Mouse (Mus musculus) MEL (cell line): ENCODE results near the gene Pdlim4. TPM values are rescaled to one million over a fixed set of nuclear protein-coding genes. Genes with fewer than 3 reads are reported as not detected.

Experiments used
- DNase-seq: peaks from one replicate; pipeline ENCODE4 v3.0.0; 2011; ENCODE audit warnings: low read depth, low spot score
- H3K27ac ChIP-seq: 2 replicates; pipeline ENCODE4 v1.5.1; 2012; ENCODE audit warnings: low read depth, mild to moderate bottlenecking, control low read depth, low read length, moderate library complexity; ENCODE audit not compliant: control insufficient read depth
- H3K27me3 ChIP-seq, 2 experiments: fragments of 150-350 bp in 1 of 2; sonication (generic) in 1 of 2; 2 replicates each; pipeline ENCODE4 v1.6.1; 2012; ENCODE audit warnings: low read length in 2 of 2, mild to moderate bottlenecking in 2 of 2, improper control_type of control experiment in 1 of 2, moderate library complexity in 1 of 2; ENCODE audit not compliant: insufficient read depth in 2 of 2, control insufficient read depth in 1 of 2
- H3K36me3 ChIP-seq, 2 experiments: 2 replicates each; pipeline ENCODE4 v1.6.1; 2012 to 2014; ENCODE audit warnings: low read length in 2 of 2, improper control_type of control experiment in 1 of 2, inconsistent platforms in 1 of 2, mild to moderate bottlenecking in 1 of 2; ENCODE audit not compliant: insufficient read depth in 2 of 2, control insufficient read depth in 1 of 2
- H3K4me1 ChIP-seq, 2 experiments: fragments of 150-350 bp in 1 of 2; sonication (generic) in 1 of 2; 2 replicates each; pipeline ENCODE4 v1.6.1; 2012; ENCODE audit warnings: low read length in 2 of 2, improper control_type of control experiment in 1 of 2, mild to moderate bottlenecking in 1 of 2; ENCODE audit not compliant: insufficient read depth in 2 of 2, control insufficient read depth in 1 of 2
- H3K4me3 ChIP-seq, 2 experiments: fragments of 150-350 bp in 1 of 2; sonication (generic) in 1 of 2; 2 replicates each; pipeline ENCODE4 v1.5.1; 2012; ENCODE audit warnings: low read depth in 2 of 2, low read length in 2 of 2, mild to moderate bottlenecking in 2 of 2, moderate library complexity in 2 of 2, control low read depth in 1 of 2, improper control_type of control experiment in 1 of 2; ENCODE audit not compliant: control insufficient read depth in 1 of 2, insufficient read depth in 1 of 2
- H3K79me2 ChIP-seq: 2 replicates; pipeline ENCODE4 v1.6.1; 2012; ENCODE audit warnings: mild to moderate bottlenecking, low read length, moderate library complexity; ENCODE audit not compliant: control insufficient read depth, poor library complexity, insufficient read depth
- H3K9ac ChIP-seq: 2 replicates; pipeline ENCODE4 v1.6.1; 2012; ENCODE audit warnings: low read depth, mild to moderate bottlenecking, control low read depth, low read length, moderate library complexity; ENCODE audit not compliant: control insufficient read depth, poor library complexity, severe bottlenecking
- H3K9me3 ChIP-seq: fragments of 150-350 bp; sonication (generic); replicated peaks from 2 replicates; pipeline ENCODE4 v1.6.1; 2012; ENCODE audit warnings: mild to moderate bottlenecking, low read length, improper control_type of control experiment, moderate library complexity; ENCODE audit not compliant: insufficient read depth
- BHLHE40 ChIP-seq: IDR thresholded peaks from 2 replicates; pipeline ENCODE4 v1.6.1; 2012; ENCODE audit warnings: low read depth, mild to moderate bottlenecking, inconsistent platforms, low read length, improper control_type of control experiment, borderline replicate concordance
- CHD1 ChIP-seq: IDR thresholded peaks from 2 replicates; pipeline ENCODE4 v1.6.1; 2012; ENCODE audit warnings: low read depth, mild to moderate bottlenecking, inconsistent platforms, low read length, improper control_type of control experiment
- CTCF ChIP-seq, 3 experiments: IDR thresholded peaks in 2 of 3; conservative IDR thresholded peaks in 1 of 3; 2 replicates each; pipeline ENCODE4 v1.5.1; 2011 to 2012; ENCODE audit warnings: low read length in 3 of 3, low read depth in 2 of 3, mild to moderate bottlenecking in 2 of 3, improper control_type of control experiment in 1 of 3, inconsistent platforms in 1 of 3, mixed read lengths in 1 of 3, moderate library complexity in 1 of 3; ENCODE audit not compliant: control insufficient read depth in 1 of 3, insufficient read depth in 1 of 3, poor library complexity in 1 of 3, severe bottlenecking in 1 of 3
- E2F4 ChIP-seq: IDR thresholded peaks from 2 replicates; pipeline ENCODE4 v1.6.1; 2011; ENCODE audit warnings: low read depth, low read length, improper control_type of control experiment, borderline replicate concordance
- ELF1 ChIP-seq: IDR thresholded peaks from 2 replicates; pipeline ENCODE4 v1.6.1; 2014; ENCODE audit warnings: low read depth, mild to moderate bottlenecking, inconsistent platforms, low read length, improper control_type of control experiment, moderate library complexity
- MYB ChIP-seq: IDR thresholded peaks from 2 replicates; pipeline ENCODE4 v1.6.1; 2011; ENCODE audit warnings: mild to moderate bottlenecking, low read depth, low read length, improper control_type of control experiment
- MYC ChIP-seq: IDR thresholded peaks from 2 replicates; pipeline ENCODE4 v1.6.1; 2011; ENCODE audit warnings: low read depth, mild to moderate bottlenecking, low read length, improper control_type of control experiment, moderate library complexity
- NRF1 ChIP-seq: IDR thresholded peaks from 2 replicates; pipeline ENCODE4 v1.6.1; 2014; ENCODE audit warnings: low read depth, mild to moderate bottlenecking, inconsistent platforms, low read length, improper control_type of control experiment, moderate library complexity; ENCODE audit not compliant: poor library complexity, insufficient read depth, severe bottlenecking
- POLR2A ChIP-seq, 2 experiments: IDR thresholded peaks; 2 replicates each; pipeline ENCODE4 v1.6.1; 2011 to 2012; ENCODE audit warnings: low read length in 2 of 2, mild to moderate bottlenecking in 2 of 2, control low read depth in 1 of 2, improper control_type of control experiment in 1 of 2, low read depth in 1 of 2, moderate library complexity in 1 of 2; ENCODE audit not compliant: control insufficient read depth in 1 of 2, insufficient read depth in 1 of 2, poor library complexity in 1 of 2
- POLR2AphosphoS2 ChIP-seq: IDR thresholded peaks from 2 replicates; pipeline ENCODE4 v1.6.1; 2011; ENCODE audit warnings: low read length, improper control_type of control experiment
- RAD21 ChIP-seq: IDR thresholded peaks from 2 replicates; pipeline ENCODE4 v1.6.1; 2011; ENCODE audit warnings: mild to moderate bottlenecking, low read depth, low read length, improper control_type of control experiment
- RCOR1 ChIP-seq: IDR thresholded peaks from 2 replicates; pipeline ENCODE4 v1.6.1; 2012; ENCODE audit warnings: low read depth, mild to moderate bottlenecking, inconsistent platforms, low read length, improper control_type of control experiment
- SMC3 ChIP-seq: IDR thresholded peaks from 2 replicates; pipeline ENCODE4 v1.6.1; 2011; ENCODE audit warnings: low read depth, low read length, improper control_type of control experiment
- UBTF ChIP-seq: IDR thresholded peaks from 2 replicates; pipeline ENCODE4 v1.6.1; 2012; ENCODE audit warnings: low read depth, mild to moderate bottlenecking, inconsistent platforms, low read length, improper control_type of control experiment, moderate library complexity, borderline replicate concordance; ENCODE audit not compliant: insufficient read depth
- ZC3H11A ChIP-seq: IDR thresholded peaks from 2 replicates; pipeline ENCODE4 v1.6.1; 2012; ENCODE audit warnings: low read depth, mild to moderate bottlenecking, inconsistent platforms, low read length, improper control_type of control experiment
- ZKSCAN1 ChIP-seq: IDR thresholded peaks from 2 replicates; pipeline ENCODE4 v1.6.1; 2012; ENCODE audit warnings: low read depth, mild to moderate bottlenecking, inconsistent platforms, low read length, improper control_type of control experiment, moderate library complexity
- ZNF384 ChIP-seq: IDR thresholded peaks from 2 replicates; pipeline ENCODE4 v1.6.1; 2012; ENCODE audit warnings: low read depth, mild to moderate bottlenecking, inconsistent platforms, low read length, improper control_type of control experiment
- polyA plus RNA-seq, 2 experiments: library from polyadenylated mRNA; stranded (reverse) in 1 of 2; unstranded in 1 of 2; fragments of >175 nt in 1 of 2; fragments of >200 nt in 1 of 2; gene quantifications; 2 replicates each; pipeline versions ENCODE4 v1.2.1 to v1.2.4; 2012; ENCODE audit warnings: low replicate concordance in 2 of 2, low read depth in 1 of 2; ENCODE audit not compliant: insufficient read length in 2 of 2, insufficient read depth in 1 of 2, missing spikeins in 1 of 2
- total RNA-seq: library from RNA; depleted of rRNA; stranded (reverse); fragments of 300-350 nt; gene quantifications from 2 replicates; pipeline ENCODE4 v1.2.3, GENCODE M21; 2012

Pdlim4 gene
- total and polyA plus RNA-seq, 3 experiments: 0.70 TPM; not detected in 2

- H3K27ac ChIP-seq: no peak overlapping the region
- no peak overlapping the region for H3K4me3 ChIP-seq
- no peaks in the 10 kb centered on the region for H3K9me3 ChIP-seq
- H3K4me1 ChIP-seq: no peaks in the 10 kb centered on the region; a peak in 1 of 4 replicates
- DNase-seq: no peak
- no peaks in the 10 kb centered on the region for H3K27me3 ChIP-seq
- TF ChIP-seq POLR2AphosphoS2 (no peak), RAD21 (no peak), CHD1 (no peak), MYB (no peak), POLR2A (IDR thresholded peaks at IDR 0.05; ENCODE audit: control insufficient read depth in 1 of 2, insufficient read depth in 1 of 2, low read depth in 1 of 2, low read length in 2 of 2, poor library complexity in 1 of 2) (no peak), MYC (no peak), BHLHE40 (no peak), ZNF384 (no peak), UBTF (no peak)
- H3K79me2 ChIP-seq: no peaks in the 10 kb centered on the region
- no peaks in the 10 kb centered on the region; a peak in 2 of 4 replicates for H3K36me3 ChIP-seq
- no peak overlapping the region for H3K9ac ChIP-seq
Observed at GRCm38 (mm10) chr11:54057428-54057827, 11.4 kb downstream of the Pdlim4 start.

- Histone ChIP-seq H3K4me3 (no peak overlapping the region), H3K9me3 (no peaks in the 10 kb centered on the region), H3K79me2 (no peaks in the 10 kb centered on the region)
- peak in 1 of 3 experiments; percentile 14; a peak in 1 of 6 replicates for TF ChIP-seq CTCF (IDR thresholded peaks at IDR 0.05 in 2 of 3, conservative IDR thresholded peaks at IDR 0.05 in 1 of 3; ENCODE audit: control insufficient read depth in 1 of 3, insufficient read depth in 1 of 3, low read depth in 2 of 3, low read length in 3 of 3, poor library complexity in 1 of 3, severe bottlenecking in 1 of 3)
- no peak for TF ChIP-seq NRF1
- TF ChIP-seq, all 39 proteins: peak for 1
- no peak for DNase-seq
- H3K9ac ChIP-seq: no peak overlapping the region
- H3K4me1 ChIP-seq: no peaks in the 10 kb centered on the region; a peak in 1 of 4 replicates
- H3K36me3 ChIP-seq: no peaks in the 10 kb centered on the region; a peak in 2 of 4 replicates
- H3K27ac ChIP-seq: no peak overlapping the region
- H3K27me3 ChIP-seq: no peaks in the 10 kb centered on the region
Observed at GRCm38 (mm10) chr11:54056132-54056531, 12.7 kb downstream of the Pdlim4 start.

- peak; percentile 99 for TF ChIP-seq SMC3
- no peak for TF ChIP-seq ZKSCAN1
- TF ChIP-seq UBTF: no peak
- peak; percentile 95 for TF ChIP-seq RAD21
- TF ChIP-seq ZC3H11A: peak; percentile 98
- TF ChIP-seq E2F4: no peak
- TF ChIP-seq MYB: no peak
- TF ChIP-seq ELF1: peak; percentile 15; the same call in 1 of the 2 replicates
- no peak for TF ChIP-seq RCOR1
- peak; percentile 31 to 97 (median 52); a peak in 5 of 6 replicates for TF ChIP-seq CTCF (IDR thresholded peaks at IDR 0.05 in 2 of 3, conservative IDR thresholded peaks at IDR 0.05 in 1 of 3; ENCODE audit: control insufficient read depth in 1 of 3, insufficient read depth in 1 of 3, low read depth in 2 of 3, low read length in 3 of 3, poor library complexity in 1 of 3, severe bottlenecking in 1 of 3)
- TF ChIP-seq, all 39 proteins: peak for 5
- no peaks in the 10 kb centered on the region; a peak in 1 of 4 replicates for H3K4me1 ChIP-seq
Observed at GRCm38 (mm10) chr11:54054257-54054656, 14.6 kb downstream of the Pdlim4 start.

More at GRCm38 (mm10) chr11:54054257-54054656, 14.6 kb downstream of the Pdlim4 start:
- Histone ChIP-seq H3K9me3 (no peaks in the 10 kb centered on the region), H3K9ac (no peak overlapping the region), H3K27ac (no peak overlapping the region), H3K4me3 (no peak overlapping the region), H3K79me2 (no peaks in the 10 kb centered on the region), H3K36me3 (no peaks in the 10 kb centered on the region; a peak in 2 of 4 replicates), H3K27me3 (no peaks in the 10 kb centered on the region)
- DNase-seq: peak; percentile 83
